Mouse (Mus musculus) heart, adult 2 months (tissue): Measurements from ENCODE around the gene Zfp664. TPM values are rescaled to one million over a fixed set of nuclear protein-coding genes. Genes with fewer than 3 reads are reported as not detected.

Experiments
- DNase-seq, 2 experiments: peaks; one replicate each; pipeline ENCODE4 v3.0.0; 2021
- H3K27ac ChIP-seq: fragments of 200-600 bp; 2 replicates; pipeline ENCODE4 v1.8.1; 2022
- H3K27me3 ChIP-seq: fragments of 200-500 bp; 2 replicates; pipeline ENCODE4 v1.6.1; 2012; ENCODE audit warnings: mild to moderate bottlenecking, low read length, inconsistent platforms, mixed read lengths; ENCODE audit not compliant: control insufficient read depth, insufficient read depth
- H3K36me3 ChIP-seq: fragments of 200-500 bp; 2 replicates; pipeline ENCODE4 v1.6.1; 2012; ENCODE audit warnings: low read length, inconsistent platforms; ENCODE audit not compliant: control insufficient read depth, insufficient read depth
- H3K4me1 ChIP-seq: fragments of 200-500 bp; 2 replicates; pipeline ENCODE4 v1.6.1; 2011; ENCODE audit warnings: low read length; ENCODE audit not compliant: control insufficient read depth, insufficient read depth
- H3K4me3 ChIP-seq: fragments of 200-600 bp; 2 replicates; pipeline ENCODE4 v1.8.1; 2022
- H3K79me2 ChIP-seq: fragments of 200-500 bp; replicated peaks from 2 replicates; pipeline ENCODE4 v1.6.1; 2012; ENCODE audit warnings: mild to moderate bottlenecking, inconsistent platforms, low read length, moderate library complexity, mixed read lengths; ENCODE audit not compliant: control insufficient read depth, insufficient read depth
- H3K9ac ChIP-seq: fragments of 200-500 bp; 2 replicates; pipeline ENCODE4 v1.6.1; 2012; ENCODE audit warnings: low read depth, mild to moderate bottlenecking, control low read depth, inconsistent platforms, low read length, mixed read lengths
- CTCF ChIP-seq: fragments of 200-600 bp; IDR thresholded peaks from 2 replicates; pipeline ENCODE4 v1.8.1; 2022; ENCODE audit warnings: antibody characterized with exemption, mild to moderate bottlenecking, moderate library complexity
- EP300 ChIP-seq: fragments of 200-500 bp; IDR thresholded peaks from 2 replicates; pipeline ENCODE4 v1.6.1; 2011; ENCODE audit warnings: low read depth, low read length, control low read depth; ENCODE audit not compliant: insufficient read depth
- POLR2A ChIP-seq: fragments of 200-500 bp; IDR thresholded peaks from 2 replicates; pipeline ENCODE4 v1.6.1; 2011; ENCODE audit warnings: mild to moderate bottlenecking, low read depth, low read length, control low read depth; ENCODE audit not compliant: insufficient read depth
- WGBS: fragments of 180-500 bp; shearing (Covaris S2); methylation state at CpG from one replicate; pipeline ENCODE4 v1.1.7; 2018; 5-methylcytosine and 5-hydroxymethylcytosine counted together
- intact Hi-C: fragments of 180-260 bp; cut with DNase I; formaldehyde crosslinking; loops from one replicate; pipeline ENCODE4 v1.15.1; 2025
- polyA plus RNA-seq: library from polyadenylated mRNA; depleted of rRNA; stranded (reverse); fragments of >200 nt; gene quantifications from 2 replicates; pipeline ENCODE4 v1.2.3, GENCODE M21; 2012
- total RNA-seq, 2 experiments: library from RNA; stranded (reverse); gene quantifications; 2 replicates each; pipeline ENCODE4 v1.2.3; 2021

Zfp664 gene
- total and polyA plus RNA-seq, 3 experiments, result 12.6 to 38.6 (median 37.4) TPM

DNA sequence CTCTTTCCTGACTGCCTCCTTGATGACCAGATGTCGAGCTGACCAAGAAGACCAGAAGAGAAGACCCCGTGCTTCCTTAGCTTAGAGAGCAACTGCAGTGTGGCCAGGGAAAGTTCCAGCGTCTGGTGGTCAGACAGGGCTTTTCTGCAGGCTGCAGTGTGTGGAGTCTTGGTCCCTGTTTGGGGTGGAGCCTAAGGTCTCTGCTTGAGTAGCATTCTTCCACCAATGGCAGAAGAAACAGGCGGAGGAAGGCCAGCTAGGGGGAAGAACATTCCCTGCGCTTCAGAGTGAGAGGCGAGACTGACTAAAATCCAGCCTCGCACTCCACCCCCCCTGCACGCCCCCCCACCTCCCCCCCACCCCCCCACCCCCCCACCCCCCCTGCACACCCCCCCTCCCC is 33.6 kb downstream of the Zfp664 start:
- no peak overlapping the region for H3K4me3 ChIP-seq
- H3K27ac ChIP-seq, result no peak overlapping the region
- H3K27me3 ChIP-seq, result no peaks in the 10 kb centered on the region
- intact Hi-C loops, result no loop called here
- H3K9ac ChIP-seq, result no peak overlapping the region
- no peak for DNase-seq
- 71% methylated on average over 7 of the region's 8 CpGs for whole genome bisulfite sequencing
- no peaks in the 10 kb centered on the region for H3K36me3 ChIP-seq
- no peak for TF ChIP-seq EP300
- TF ChIP-seq POLR2A, result no peak
- TF ChIP-seq CTCF, result no peak
- peaks cover 5% of the 10 kb centered on the region for H3K4me1 ChIP-seq
- H3K79me2 ChIP-seq, result no peaks in the 10 kb centered on the region

DNA sequence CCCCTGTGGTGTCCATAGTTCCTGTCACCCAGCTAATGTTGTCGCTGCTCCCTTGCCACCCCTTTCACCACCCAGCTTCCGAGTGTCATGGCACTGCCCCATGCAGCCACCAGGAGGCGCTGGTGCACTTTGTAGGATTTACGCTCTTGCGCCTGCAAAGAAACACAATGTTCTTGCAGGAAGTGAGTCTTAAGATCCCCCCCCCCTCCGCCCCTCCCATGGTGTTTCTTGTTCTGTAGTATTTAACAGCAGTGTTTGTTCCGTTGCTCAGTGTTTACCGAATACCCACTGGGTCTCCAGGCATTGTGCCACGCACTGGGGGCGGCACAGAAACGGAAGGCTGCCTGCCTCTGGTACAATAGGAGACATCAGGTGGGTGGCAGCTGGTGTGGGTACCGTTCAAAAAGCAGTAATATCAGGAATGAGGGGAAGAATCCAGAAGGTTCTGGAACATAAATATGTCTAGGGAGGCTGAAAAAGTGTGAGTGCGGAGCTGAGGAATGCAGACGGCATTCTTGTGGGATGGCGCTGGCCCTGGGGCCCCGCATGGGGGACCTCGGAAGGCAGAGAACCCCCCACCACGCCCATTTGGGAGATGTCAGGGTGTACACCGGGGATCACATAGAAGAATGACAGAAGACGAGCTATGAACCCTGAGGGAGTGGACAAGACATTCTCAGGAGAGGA is 37.6 kb downstream of the Zfp664 start:
- Histone ChIP-seq H3K36me3 (no peaks in the 10 kb centered on the region), H3K27ac (peak overlapping the region; percentile 26; the same call in 1 of the 2 replicates), H3K4me1 (peaks cover 1% of the 10 kb centered on the region), H3K79me2 (no peaks in the 10 kb centered on the region), H3K27me3 (no peaks in the 10 kb centered on the region), H3K9ac (peak overlapping the region; percentile 56; the same call in 1 of the 2 replicates), H3K4me3 (no peak overlapping the region)
- peak; percentile 82 to 89 for DNase-seq
- 11% methylated on average over 20 of the region's 20 CpGs for WGBS
- intact Hi-C loops, result loop anchor here (1.0 to 2.0 kb wide), 4 partner anchors 207 to 469 kb away; no protein-coding TSS in a partner anchor
- no peak for TF ChIP-seq POLR2A
- TF ChIP-seq EP300, result peak; percentile 91
- peak; percentile 97 for TF ChIP-seq CTCF

DNA sequence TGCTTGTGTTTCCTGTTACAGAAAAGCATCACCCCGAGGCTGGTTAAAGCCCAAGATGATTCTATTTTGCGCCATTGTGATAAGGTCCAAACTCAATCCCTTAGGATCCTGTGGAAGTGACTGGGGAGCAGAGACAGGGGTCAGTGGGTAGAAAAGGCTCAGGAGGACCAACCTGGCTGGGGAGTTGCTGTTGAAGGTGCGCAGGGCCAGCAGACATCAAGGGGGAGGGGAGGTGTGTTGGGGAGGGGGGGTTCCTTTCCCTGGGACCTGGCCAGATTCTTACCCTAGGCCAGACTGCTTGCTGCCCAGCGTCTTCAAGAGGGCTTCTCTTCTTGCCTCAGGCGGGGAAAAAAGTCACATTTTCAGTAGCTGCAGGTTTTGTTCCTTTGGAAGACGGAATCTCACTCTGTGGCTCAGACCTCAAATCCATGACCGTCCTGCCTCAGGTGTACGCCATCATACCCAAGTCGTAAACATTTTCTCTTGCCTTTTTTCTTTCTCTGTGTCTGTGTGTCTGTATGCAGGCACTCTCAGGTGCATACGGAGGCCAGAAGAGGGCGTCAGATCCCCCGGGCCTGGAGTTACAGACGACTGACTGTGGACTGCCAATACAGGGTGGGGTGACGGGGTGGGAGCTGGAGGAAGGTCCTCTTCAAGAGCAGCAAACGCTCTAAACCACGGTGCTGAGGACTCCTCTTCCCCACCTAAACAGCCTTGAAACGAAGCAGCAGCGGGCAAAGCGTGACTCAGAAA is 38.4 kb downstream of the Zfp664 start:
- intact Hi-C loops, result loop anchor here (1.0 to 2.0 kb wide), 4 partner anchors 206 to 468 kb away; no protein-coding TSS in a partner anchor
- Histone ChIP-seq H3K79me2 (no peaks in the 10 kb centered on the region), H3K4me1 (peaks cover 1% of the 10 kb centered on the region), H3K36me3 (no peaks in the 10 kb centered on the region), H3K9ac (no peak overlapping the region), H3K4me3 (no peak overlapping the region), H3K27me3 (no peaks in the 10 kb centered on the region), H3K27ac (no peak overlapping the region)
- TF ChIP-seq POLR2A (no peak), CTCF (no peak), EP300 (no peak)
- WGBS, result 72% methylated on average over 19 of the region's 19 CpGs
- no peak for DNase-seq

DNA sequence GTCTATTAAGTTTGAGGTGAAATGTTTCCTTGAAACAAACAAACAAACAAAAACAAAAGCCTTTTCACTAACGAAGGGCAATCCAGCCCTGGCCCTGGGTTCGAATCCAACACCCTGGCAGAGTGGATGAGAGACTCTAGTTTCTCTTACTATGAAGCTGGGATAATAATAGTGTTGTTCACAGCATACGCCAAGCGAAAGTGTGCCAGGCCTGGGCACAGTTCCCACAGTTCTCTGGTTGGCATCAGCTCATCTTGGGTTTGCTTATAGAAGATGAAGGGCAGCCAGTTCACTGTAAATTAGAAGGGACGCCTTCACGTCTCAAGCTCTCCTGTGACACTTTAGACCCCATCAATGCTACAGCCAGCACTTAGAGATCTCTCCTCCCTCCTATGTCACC is 39.2 kb downstream of the Zfp664 start:
- H3K36me3 ChIP-seq, result no peaks in the 10 kb centered on the region
- TF ChIP-seq CTCF, result no peak
- peak; percentile 52 to 58 for DNase-seq
- H3K79me2 ChIP-seq, result no peaks in the 10 kb centered on the region
- peaks cover 1% of the 10 kb centered on the region for H3K4me1 ChIP-seq
- H3K27ac ChIP-seq, result no peak overlapping the region
- intact Hi-C loops, result loop anchor here (2.0 kb wide), 3 partner anchors 205 to 467 kb away; no protein-coding TSS in a partner anchor
- WGBS, result 66% methylated on average over 6 of the region's 6 CpGs
- H3K4me3 ChIP-seq, result no peak overlapping the region
- no peaks in the 10 kb centered on the region for H3K27me3 ChIP-seq
- no peak overlapping the region for H3K9ac ChIP-seq

DNA sequence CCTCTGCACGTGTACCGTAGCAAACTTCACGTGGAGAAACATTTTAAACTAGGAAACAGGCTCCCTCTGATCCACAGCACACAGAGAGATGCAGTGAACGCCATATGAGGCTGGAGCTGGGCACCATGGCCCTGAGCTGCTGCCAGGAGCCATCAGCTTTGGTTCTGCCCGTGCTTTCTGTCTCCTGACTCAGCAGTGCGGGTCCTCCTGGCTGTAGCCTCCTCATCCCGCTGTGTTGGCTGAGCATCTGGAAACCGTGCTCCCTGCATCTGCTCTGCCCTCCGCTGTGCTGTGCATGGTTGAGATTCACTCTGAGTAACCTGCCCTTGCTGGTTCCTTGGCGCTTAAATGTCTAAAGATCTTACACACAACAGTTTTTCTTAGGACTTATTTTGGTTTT is 39.7 kb downstream of the Zfp664 start:
- Histone ChIP-seq H3K4me1 (peaks cover 1% of the 10 kb centered on the region), H3K9ac (no peak overlapping the region), H3K27me3 (no peaks in the 10 kb centered on the region), H3K4me3 (no peak overlapping the region), H3K36me3 (no peaks in the 10 kb centered on the region), H3K27ac (no peak overlapping the region), H3K79me2 (no peaks in the 10 kb centered on the region)
- no peak for DNase-seq
- TF ChIP-seq POLR2A, result no peak
- no peak for TF ChIP-seq CTCF
- no peak for TF ChIP-seq EP300
- intact Hi-C loops, result no loop called here
- 78% methylated on average over 10 of the region's 10 CpGs for WGBS

DNA sequence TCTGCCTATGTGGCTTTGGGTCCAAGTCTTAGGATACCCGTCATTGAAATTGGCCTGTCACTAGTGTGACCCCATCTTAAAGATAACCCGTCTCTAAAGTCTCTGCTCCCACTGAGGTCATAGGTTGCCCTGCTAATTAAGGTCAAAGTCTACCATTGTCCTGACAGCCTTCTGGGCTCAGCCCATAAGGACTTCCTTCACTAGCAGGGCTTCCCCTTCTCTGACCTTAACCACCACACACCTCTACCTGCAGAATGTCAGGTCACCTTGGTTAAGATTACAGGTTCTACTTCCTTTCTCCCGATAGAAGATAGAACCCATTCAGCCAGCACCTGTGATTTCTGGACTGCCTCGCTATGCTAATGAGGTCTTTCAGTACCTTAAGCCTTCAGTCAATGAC is 41.4 kb downstream of the Zfp664 start:
- Histone ChIP-seq H3K4me3 (no peak overlapping the region), H3K9ac (no peak overlapping the region), H3K79me2 (no peaks in the 10 kb centered on the region), H3K27me3 (no peaks in the 10 kb centered on the region), H3K36me3 (no peaks in the 10 kb centered on the region), H3K4me1 (peaks cover 1% of the 10 kb centered on the region), H3K27ac (no peak overlapping the region)
- TF ChIP-seq CTCF (no peak), EP300 (no peak), POLR2A (no peak)
- intact Hi-C loops, result no loop called here
- 82% methylated on average over 4 of the region's 4 CpGs for WGBS
- no peak for DNase-seq
